Mouse (Mus musculus) midbrain, embryonic 15.5 days (tissue): Measurements from ENCODE around the gene Hoxa11. TPM values are rescaled to one million over a fixed set of nuclear protein-coding genes. Genes with fewer than 3 reads are reported as not detected.

Experiments used
- ATAC-seq: fragments of 200-750 bp; cut with Nextera tagmentation; replicated peaks from 2 replicates; pipeline ENCODE4 v1.8.0; 2017; ENCODE audit warnings: moderate TSS enrichment
- H3K27ac ChIP-seq: fragments of 300-500 bp; sonication (generic); 2 replicates; pipeline ENCODE4 v1.5.1; 2015; ENCODE audit warnings: mild to moderate bottlenecking, inconsistent platforms
- H3K27me3 ChIP-seq: fragments of 300-500 bp; sonication (generic); replicated peaks from 2 replicates; pipeline ENCODE4 v1.6.1; 2015; ENCODE audit warnings: inconsistent platforms
- H3K36me3 ChIP-seq: fragments of 300-500 bp; sonication (generic); replicated peaks from 2 replicates; pipeline ENCODE4 v1.6.1; 2015; ENCODE audit warnings: inconsistent platforms
- H3K4me1 ChIP-seq: fragments of 300-500 bp; sonication (generic); 2 replicates; pipeline ENCODE4 v1.6.1; 2015; ENCODE audit warnings: inconsistent platforms
- H3K4me2 ChIP-seq: fragments of 300-500 bp; sonication (generic); 2 replicates; pipeline ENCODE4 v1.6.1; 2015; ENCODE audit warnings: inconsistent platforms, mild to moderate bottlenecking, moderate library complexity
- H3K4me3 ChIP-seq: fragments of 300-500 bp; sonication (generic); 2 replicates; pipeline ENCODE4 v1.5.1; 2015; ENCODE audit warnings: mild to moderate bottlenecking, inconsistent platforms
- H3K9ac ChIP-seq: fragments of 300-500 bp; sonication (generic); 2 replicates; pipeline ENCODE4 v1.6.1; 2015; ENCODE audit warnings: mild to moderate bottlenecking, inconsistent platforms
- H3K9me3 ChIP-seq: fragments of 300-500 bp; sonication (generic); 2 replicates; pipeline ENCODE4 v1.6.1; 2016; ENCODE audit warnings: inconsistent platforms
- WGBS: fragments of 180-500 bp; shearing (Covaris S2); methylation state at CpG from one replicate; pipeline ENCODE4 v1.1.7; 2015; ENCODE audit warnings: mixed read lengths; 5-methylcytosine and 5-hydroxymethylcytosine counted together
- polyA plus RNA-seq: library from polyadenylated mRNA; unstranded; fragments of >200 nt; fragmentation: Nextera tagmentation; extraction: Ambion mirVana; gene quantifications from 2 replicates; pipeline ENCODE4 v1.2.1, GENCODE M21; 2015

The Hoxa11 gene
- polyA plus RNA-seq, 1 experiment from 2014 or later = 0.13 TPM

GRCm38 (mm10) chr6:52251177-52251879, 5.7 kb upstream of the Hoxa11 start:
- no peak for ATAC-seq
- Histone ChIP-seq H3K27me3 (peaks cover 93% of the 10 kb centered on the region), H3K4me3 (no peak overlapping the region), H3K36me3 (no peaks in the 10 kb centered on the region), H3K4me2 (no peak overlapping the region), H3K4me1 (no peaks in the 10 kb centered on the region), H3K9ac (no peak overlapping the region), H3K9me3 (no peaks in the 10 kb centered on the region), H3K27ac (no peak overlapping the region)
- WGBS = 12% methylated on average over 7 of the region's 7 CpGs

- H3K9ac ChIP-seq = no peak overlapping the region
- ATAC-seq = no peak
- H3K27me3 ChIP-seq = peaks cover 96% of the 10 kb centered on the region
- no peaks in the 10 kb centered on the region for H3K4me1 ChIP-seq
- no peak overlapping the region for H3K27ac ChIP-seq
- 1% methylated on average over 4 of the region's 4 CpGs for WGBS
- no peaks in the 10 kb centered on the region for H3K9me3 ChIP-seq
- H3K4me2 ChIP-seq = no peak overlapping the region
- H3K36me3 ChIP-seq = no peaks in the 10 kb centered on the region
- H3K4me3 ChIP-seq = no peak overlapping the region
Observed at GRCm38 (mm10) chr6:52249826-52250225, 4.2 kb upstream of the Hoxa11 start.

- no peak for ATAC-seq
- no peak overlapping the region for H3K27ac ChIP-seq
- H3K4me2 ChIP-seq = no peak overlapping the region
- H3K9ac ChIP-seq = no peak overlapping the region
- under 1% methylated on average over 16 of the region's 16 CpGs for WGBS
- H3K27me3 ChIP-seq = peaks cover 97% of the 10 kb centered on the region
- H3K4me1 ChIP-seq = no peaks in the 10 kb centered on the region
- H3K4me3 ChIP-seq = no peak overlapping the region
- no peaks in the 10 kb centered on the region for H3K9me3 ChIP-seq
- no peaks in the 10 kb centered on the region for H3K36me3 ChIP-seq
Observed at GRCm38 (mm10) chr6:52249415-52249738, 3.8 kb upstream of the Hoxa11 start.

GRCm38 (mm10) chr6:52248638-52249414, 3.2 kb upstream of the Hoxa11 start:
- WGBS = 3% methylated on average over 27 of the region's 27 CpGs
- no peak for ATAC-seq
- H3K4me3 ChIP-seq = no peak overlapping the region
- H3K4me1 ChIP-seq = no peaks in the 10 kb centered on the region
- peaks cover 96% of the 10 kb centered on the region for H3K27me3 ChIP-seq
- no peak overlapping the region for H3K27ac ChIP-seq
- no peak overlapping the region for H3K9ac ChIP-seq
- H3K4me2 ChIP-seq = no peak overlapping the region
- no peaks in the 10 kb centered on the region for H3K36me3 ChIP-seq
- no peaks in the 10 kb centered on the region for H3K9me3 ChIP-seq

GRCm38 (mm10) chr6:52247766-52248637, 2.4 kb upstream of the Hoxa11 start:
- no peak for ATAC-seq
- Histone ChIP-seq H3K27me3 (peaks cover 96% of the 10 kb centered on the region), H3K9ac (no peak overlapping the region), H3K27ac (no peak overlapping the region), H3K4me3 (no peak overlapping the region), H3K4me2 (no peak overlapping the region), H3K9me3 (no peaks in the 10 kb centered on the region), H3K36me3 (no peaks in the 10 kb centered on the region), H3K4me1 (no peaks in the 10 kb centered on the region)
- WGBS = 1% methylated on average over 23 of the region's 23 CpGs

- no peaks in the 10 kb centered on the region for H3K9me3 ChIP-seq
- no peak overlapping the region for H3K9ac ChIP-seq
- no peak overlapping the region for H3K27ac ChIP-seq
- no peak overlapping the region for H3K4me2 ChIP-seq
- ATAC-seq = no peak
- no peak overlapping the region for H3K4me3 ChIP-seq
- WGBS = 6% methylated on average over 3 of the region's 3 CpGs
- H3K4me1 ChIP-seq = no peaks in the 10 kb centered on the region
- no peaks in the 10 kb centered on the region for H3K36me3 ChIP-seq
- peaks cover 96% of the 10 kb centered on the region for H3K27me3 ChIP-seq
Observed at GRCm38 (mm10) chr6:52246916-52247315, 1.3 kb upstream of the Hoxa11 start.

- WGBS = under 1% methylated on average over 26 of the region's 26 CpGs
- Histone ChIP-seq H3K27me3 (peaks cover 96% of the 10 kb centered on the region), H3K4me2 (no peak overlapping the region), H3K9ac (no peak overlapping the region), H3K4me3 (no peak overlapping the region), H3K4me1 (no peaks in the 10 kb centered on the region), H3K9me3 (no peaks in the 10 kb centered on the region), H3K36me3 (no peaks in the 10 kb centered on the region), H3K27ac (no peak overlapping the region)
- no peak for ATAC-seq
Observed at GRCm38 (mm10) chr6:52246403-52246803, 793 bp upstream of the Hoxa11 start.

- under 1% methylated on average over 71 of the region's 71 CpGs for WGBS
- ATAC-seq = no peak
- Histone ChIP-seq H3K27ac (no peak overlapping the region), H3K9me3 (no peaks in the 10 kb centered on the region), H3K4me2 (no peak overlapping the region), H3K4me3 (no peak overlapping the region), H3K4me1 (0 out of 2 replicates have a peak, but pooled peaks cover under 1% of the 10 kb centered on the region), H3K36me3 (no peaks in the 10 kb centered on the region), H3K9ac (no peak overlapping the region), H3K27me3 (peaks cover 97% of the 10 kb centered on the region)
Observed at GRCm38 (mm10) chr6:52245040-52245756, 412 bp downstream of the Hoxa11 start.

GRCm38 (mm10) chr6:52244471-52245039, 1.1 kb downstream of the Hoxa11 start:
- H3K27me3 ChIP-seq = peaks cover 97% of the 10 kb centered on the region
- no peak overlapping the region for H3K4me3 ChIP-seq
- no peak overlapping the region for H3K27ac ChIP-seq
- no peak overlapping the region for H3K9ac ChIP-seq
- no peak for ATAC-seq
- H3K36me3 ChIP-seq = no peaks in the 10 kb centered on the region
- H3K4me2 ChIP-seq = no peak overlapping the region
- no peaks in the 10 kb centered on the region for H3K9me3 ChIP-seq
- WGBS = 1% methylated on average over 23 of the region's 23 CpGs
- H3K4me1 ChIP-seq = 0 out of 2 replicates have a peak, but pooled peaks cover 2% of the 10 kb centered on the region

GRCm38 (mm10) chr6:52243681-52244121, 1.9 kb downstream of the Hoxa11 start:
- Histone ChIP-seq H3K9ac (no peak overlapping the region), H3K4me2 (no peak overlapping the region), H3K36me3 (no peaks in the 10 kb centered on the region), H3K9me3 (no peaks in the 10 kb centered on the region), H3K27ac (no peak overlapping the region), H3K4me1 (0 out of 2 replicates have a peak, but pooled peaks cover 2% of the 10 kb centered on the region), H3K27me3 (peaks cover 96% of the 10 kb centered on the region), H3K4me3 (no peak overlapping the region)
- WGBS = 1% methylated on average over 12 of the region's 12 CpGs
- no peak for ATAC-seq

GRCm38 (mm10) chr6:52242801-52243332, 2.7 kb downstream of the Hoxa11 start:
- no peak overlapping the region for H3K4me2 ChIP-seq
- H3K4me1 ChIP-seq = 0 out of 2 replicates have a peak, but pooled peaks cover 2% of the 10 kb centered on the region
- 2% methylated on average over 4 of the region's 4 CpGs for WGBS
- no peak overlapping the region for H3K9ac ChIP-seq
- H3K36me3 ChIP-seq = no peaks in the 10 kb centered on the region
- H3K27ac ChIP-seq = no peak overlapping the region
- H3K4me3 ChIP-seq = no peak overlapping the region
- no peaks in the 10 kb centered on the region for H3K9me3 ChIP-seq
- H3K27me3 ChIP-seq = peaks cover 96% of the 10 kb centered on the region
- no peak for ATAC-seq
